Mouse (Mus musculus) megakaryocyte, embryonic 14.5 days (primary cell): ENCODE measurements around the gene Acbd6. TPM values are rescaled to one million over a fixed set of nuclear protein-coding genes. Genes with fewer than 3 reads are reported as not detected.

Experiments used
- H3K27me3 ChIP-seq: replicated peaks from 2 replicates; pipeline ENCODE3; 2012; ENCODE audit warnings: inconsistent platforms
- H3K36me3 ChIP-seq: replicated peaks from 2 replicates; pipeline ENCODE3; 2012; ENCODE audit warnings: low read length, inconsistent platforms, mixed read lengths
- H3K4me1 ChIP-seq: 2 replicates; pipeline ENCODE4 v1.6.1; 2012; ENCODE audit warnings: inconsistent platforms
- H3K4me3 ChIP-seq: replicated peaks from 2 replicates; pipeline ENCODE3; 2012; ENCODE audit warnings: moderate library complexity, mild to moderate bottlenecking, inconsistent platforms
- H3K9me3 ChIP-seq: 2 replicates; pipeline ENCODE4 v1.6.1; 2012; ENCODE audit warnings: inconsistent platforms
- FLI1 ChIP-seq: IDR thresholded peaks from 2 replicates; pipeline ENCODE4 v1.6.1; 2012; ENCODE audit warnings: low read length, inconsistent platforms, mixed read lengths
- GATA1 ChIP-seq: IDR thresholded peaks from 3 replicates; pipeline ENCODE4 v1.6.1; 2012; ENCODE audit warnings: mixed read lengths, low read length, inconsistent platforms, borderline replicate concordance
- polyA plus RNA-seq: library from polyadenylated mRNA; stranded (reverse); fragments of >175 nt; gene quantifications from 2 replicates; pipeline ENCODE4 v1.2.3, GENCODE M21; 2012; ENCODE audit warnings: low replicate concordance; ENCODE audit not compliant: insufficient read depth

The Acbd6 gene
- polyA plus RNA-seq, 1 experiment = 266 TPM

- Histone ChIP-seq H3K4me3 (no peak overlapping the region), H3K36me3 (peaks cover 10% of the 10 kb centered on the region), H3K9me3 (no peaks in the 10 kb centered on the region), H3K27me3 (no peaks in the 10 kb centered on the region), H3K4me1 (no peaks in the 10 kb centered on the region; the same call in 1 of the 2 replicates)
- no peak for TF ChIP-seq FLI1
- no peak for TF ChIP-seq GATA1
Measured at GRCm38 (mm10) chr1:155587961-155588360, 30.0 kb downstream of the Acbd6 start.

GRCm38 (mm10) chr1:155594141-155594540, 36.2 kb downstream of the Acbd6 start:
- Histone ChIP-seq H3K9me3 (no peaks in the 10 kb centered on the region), H3K4me1 (no peaks in the 10 kb centered on the region), H3K27me3 (no peaks in the 10 kb centered on the region), H3K36me3 (no peaks in the 10 kb centered on the region), H3K4me3 (no peak overlapping the region)
- TF ChIP-seq GATA1 = no peak
- TF ChIP-seq FLI1 = no peak

GRCm38 (mm10) chr1:155596576-155596975, 38.7 kb downstream of the Acbd6 start:
- H3K9me3 ChIP-seq = no peaks in the 10 kb centered on the region
- H3K36me3 ChIP-seq = no peaks in the 10 kb centered on the region
- no peak for TF ChIP-seq FLI1
- TF ChIP-seq GATA1 = no peak
- no peaks in the 10 kb centered on the region for H3K27me3 ChIP-seq
- H3K4me1 ChIP-seq = no peaks in the 10 kb centered on the region
- no peak overlapping the region for H3K4me3 ChIP-seq

GRCm38 (mm10) chr1:155604706-155605105, 46.8 kb downstream of the Acbd6 start:
- Histone ChIP-seq H3K4me1 (0 out of 2 replicates have a peak, but pooled peaks cover 9% of the 10 kb centered on the region), H3K4me3 (no peak overlapping the region), H3K27me3 (no peaks in the 10 kb centered on the region), H3K9me3 (no peaks in the 10 kb centered on the region), H3K36me3 (peaks cover 5% of the 10 kb centered on the region)
- TF ChIP-seq FLI1 (no peak), GATA1 (no peak)

- Histone ChIP-seq H3K36me3 (peaks cover 5% of the 10 kb centered on the region), H3K4me3 (no peak overlapping the region), H3K9me3 (no peaks in the 10 kb centered on the region), H3K4me1 (0 out of 2 replicates have a peak, but pooled peaks cover 9% of the 10 kb centered on the region), H3K27me3 (no peaks in the 10 kb centered on the region)
- TF ChIP-seq GATA1 (no peak), FLI1 (no peak)
Measured at GRCm38 (mm10) chr1:155605391-155606155, 47.7 kb downstream of the Acbd6 start.

GRCm38 (mm10) chr1:155606156-155606531, 48.2 kb downstream of the Acbd6 start:
- TF ChIP-seq FLI1 (no peak), GATA1 (no peak)
- H3K4me1 ChIP-seq = 0 out of 2 replicates have a peak, but pooled peaks cover 9% of the 10 kb centered on the region
- H3K4me3 ChIP-seq = no peak overlapping the region
- H3K9me3 ChIP-seq = no peaks in the 10 kb centered on the region
- peaks cover 5% of the 10 kb centered on the region for H3K36me3 ChIP-seq
- H3K27me3 ChIP-seq = no peaks in the 10 kb centered on the region

GRCm38 (mm10) chr1:155608524-155608923, 50.6 kb downstream of the Acbd6 start:
- H3K36me3 ChIP-seq = peaks cover 5% of the 10 kb centered on the region
- H3K4me3 ChIP-seq = no peak overlapping the region
- H3K4me1 ChIP-seq = 0 out of 2 replicates have a peak, but pooled peaks cover 9% of the 10 kb centered on the region
- no peaks in the 10 kb centered on the region for H3K27me3 ChIP-seq
- no peaks in the 10 kb centered on the region for H3K9me3 ChIP-seq
- no peak for TF ChIP-seq GATA1
- no peak for TF ChIP-seq FLI1

- Histone ChIP-seq H3K4me3 (no peak overlapping the region), H3K36me3 (peaks cover 5% of the 10 kb centered on the region), H3K9me3 (no peaks in the 10 kb centered on the region), H3K27me3 (no peaks in the 10 kb centered on the region), H3K4me1 (no peaks in the 10 kb centered on the region)
- TF ChIP-seq FLI1 (no peak), GATA1 (no peak)
Measured at GRCm38 (mm10) chr1:155614426-155614825, 56.5 kb downstream of the Acbd6 start.

GRCm38 (mm10) chr1:155621075-155621474, 63.2 kb downstream of the Acbd6 start:
- Histone ChIP-seq H3K27me3 (no peaks in the 10 kb centered on the region), H3K9me3 (no peaks in the 10 kb centered on the region), H3K36me3 (peaks cover 25% of the 10 kb centered on the region), H3K4me1 (no peaks in the 10 kb centered on the region), H3K4me3 (no peak overlapping the region)
- TF ChIP-seq GATA1 = no peak
- no peak for TF ChIP-seq FLI1

- Histone ChIP-seq H3K27me3 (no peaks in the 10 kb centered on the region), H3K36me3 (peaks cover 35% of the 10 kb centered on the region), H3K4me1 (no peaks in the 10 kb centered on the region), H3K9me3 (no peaks in the 10 kb centered on the region), H3K4me3 (no peak overlapping the region)
- TF ChIP-seq GATA1 (no peak), FLI1 (no peak)
Measured at GRCm38 (mm10) chr1:155623192-155623591, 65.3 kb downstream of the Acbd6 start.

- no peaks in the 10 kb centered on the region for H3K4me1 ChIP-seq
- no peaks in the 10 kb centered on the region for H3K9me3 ChIP-seq
- H3K4me3 ChIP-seq = no peak overlapping the region
- TF ChIP-seq FLI1 = no peak
- no peak for TF ChIP-seq GATA1
- H3K27me3 ChIP-seq = no peaks in the 10 kb centered on the region
- H3K36me3 ChIP-seq = peaks cover 33% of the 10 kb centered on the region
Measured at GRCm38 (mm10) chr1:155627746-155628145, 69.8 kb downstream of the Acbd6 start.
